Mouse (Mus musculus): ENCODE results near the gene G2e3.

- no peak for TF ChIP-seq CTCF (IDR thresholded peaks at IDR 0.05; ENCODE audit: insufficient read depth, low read length)
- no peak for TF ChIP-seq POLR2A (IDR thresholded peaks at IDR 0.05; ENCODE audit: borderline replicate concordance, extremely low read depth, low read depth, low read length)
These were observed 13.4 kb downstream of the G2e3 start for GRCm38 (mm10) chr12:51361294-51361693.
